Mouse (Mus musculus): ENCODE data around the gene Casz1. TPM values are rescaled to one million over a fixed set of nuclear protein-coding genes. Genes with fewer than 3 reads are reported as not detected.

Casz1 gene
- polyA plus RNA-seq, 1 experiment: 1.3 TPM

GRCm38 (mm10) chr4:148955131-148955813 is 151.0 kb downstream of the Casz1 start:
- H3K4me1 ChIP-seq (ENCODE audit: control insufficient read depth, insufficient read depth, low read length): no peaks in the 10 kb centered on the region
- no peak overlapping the region for H3K4me3 ChIP-seq (ENCODE audit: insufficient read depth, low read length)
- TF ChIP-seq POLR2A (IDR thresholded peaks at IDR 0.05; ENCODE audit: borderline replicate concordance, low read depth, low read length) (no peak), CTCF (IDR thresholded peaks at IDR 0.05; ENCODE audit: low read depth, low read length) (no peak)
- no peak overlapping the region for H3K27ac ChIP-seq (ENCODE audit: insufficient read depth, low read depth, low read length)

GRCm38 (mm10) chr4:148960011-148960410 is 155.8 kb downstream of the Casz1 start:
- Histone ChIP-seq H3K4me3 (ENCODE audit: insufficient read depth, low read length) (no peak overlapping the region), H3K4me1 (ENCODE audit: control insufficient read depth, insufficient read depth, low read length) (no peaks in the 10 kb centered on the region), H3K27ac (ENCODE audit: insufficient read depth, low read depth, low read length) (no peak overlapping the region)
- no peak for TF ChIP-seq POLR2A (IDR thresholded peaks at IDR 0.05; ENCODE audit: borderline replicate concordance, low read depth, low read length)
- no peak for TF ChIP-seq CTCF (IDR thresholded peaks at IDR 0.05; ENCODE audit: low read depth, low read length)

GRCm38 (mm10) chr4:148961081-148961480 is 156.9 kb downstream of the Casz1 start:
- Histone ChIP-seq H3K27ac (ENCODE audit: insufficient read depth, low read depth, low read length) (no peak overlapping the region), H3K4me1 (ENCODE audit: control insufficient read depth, insufficient read depth, low read length) (no peaks in the 10 kb centered on the region), H3K4me3 (ENCODE audit: insufficient read depth, low read length) (no peak overlapping the region)
- TF ChIP-seq CTCF (IDR thresholded peaks at IDR 0.05; ENCODE audit: low read depth, low read length) (no peak), POLR2A (IDR thresholded peaks at IDR 0.05; ENCODE audit: borderline replicate concordance, low read depth, low read length) (no peak)

GRCm38 (mm10) chr4:148962096-148962495 is 157.9 kb downstream of the Casz1 start:
- Histone ChIP-seq H3K27ac (ENCODE audit: insufficient read depth, low read depth, low read length) (no peak overlapping the region), H3K4me1 (ENCODE audit: control insufficient read depth, insufficient read depth, low read length) (no peaks in the 10 kb centered on the region), H3K4me3 (ENCODE audit: insufficient read depth, low read length) (no peak overlapping the region)
- TF ChIP-seq CTCF (IDR thresholded peaks at IDR 0.05; ENCODE audit: low read depth, low read length) (no peak), POLR2A (IDR thresholded peaks at IDR 0.05; ENCODE audit: borderline replicate concordance, low read depth, low read length) (no peak)

GRCm38 (mm10) chr4:148964541-148965310 is 160.5 kb downstream of the Casz1 start:
- no peak overlapping the region for H3K4me3 ChIP-seq (ENCODE audit: insufficient read depth, low read length)
- H3K4me1 ChIP-seq (ENCODE audit: control insufficient read depth, insufficient read depth, low read length): peaks cover 5% of the 10 kb centered on the region
- TF ChIP-seq POLR2A (IDR thresholded peaks at IDR 0.05; ENCODE audit: borderline replicate concordance, low read depth, low read length) (no peak), CTCF (IDR thresholded peaks at IDR 0.05; ENCODE audit: low read depth, low read length) (no peak)
- no peak overlapping the region for H3K27ac ChIP-seq (ENCODE audit: insufficient read depth, low read depth, low read length)

GRCm38 (mm10) chr4:148966132-148966531 is 161.9 kb downstream of the Casz1 start:
- H3K27ac ChIP-seq (ENCODE audit: insufficient read depth, low read depth, low read length): no peak overlapping the region
- peaks cover 7% of the 10 kb centered on the region for H3K4me1 ChIP-seq (ENCODE audit: control insufficient read depth, insufficient read depth, low read length)
- H3K4me3 ChIP-seq (ENCODE audit: insufficient read depth, low read length): no peak overlapping the region
- no peak for TF ChIP-seq POLR2A (IDR thresholded peaks at IDR 0.05; ENCODE audit: borderline replicate concordance, low read depth, low read length)
- no peak for TF ChIP-seq CTCF (IDR thresholded peaks at IDR 0.05; ENCODE audit: low read depth, low read length)

GRCm38 (mm10) chr4:148968859-148969258 is 164.6 kb downstream of the Casz1 start:
- Histone ChIP-seq H3K27ac (ENCODE audit: insufficient read depth, low read depth, low read length) (no peak overlapping the region), H3K4me3 (ENCODE audit: insufficient read depth, low read length) (no peak overlapping the region), H3K4me1 (ENCODE audit: control insufficient read depth, insufficient read depth, low read length) (peaks cover 7% of the 10 kb centered on the region)
- TF ChIP-seq CTCF (IDR thresholded peaks at IDR 0.05; ENCODE audit: low read depth, low read length) (no peak), POLR2A (IDR thresholded peaks at IDR 0.05; ENCODE audit: borderline replicate concordance, low read depth, low read length) (no peak)

- H3K4me1 ChIP-seq (ENCODE audit: control insufficient read depth, insufficient read depth, low read length): peaks cover 7% of the 10 kb centered on the region
- no peak overlapping the region for H3K27ac ChIP-seq (ENCODE audit: insufficient read depth, low read depth, low read length)
- H3K4me3 ChIP-seq (ENCODE audit: insufficient read depth, low read length): no peak overlapping the region
- TF ChIP-seq CTCF (IDR thresholded peaks at IDR 0.05; ENCODE audit: low read depth, low read length) (no peak), POLR2A (IDR thresholded peaks at IDR 0.05; ENCODE audit: borderline replicate concordance, low read depth, low read length) (no peak)
These were observed 165.4 kb downstream of the Casz1 start for GRCm38 (mm10) chr4:148969610-148970009.

GRCm38 (mm10) chr4:148970742-148971141 is 166.5 kb downstream of the Casz1 start:
- peaks cover 7% of the 10 kb centered on the region for H3K4me1 ChIP-seq (ENCODE audit: control insufficient read depth, insufficient read depth, low read length)
- H3K4me3 ChIP-seq (ENCODE audit: insufficient read depth, low read length): no peak overlapping the region
- TF ChIP-seq CTCF (IDR thresholded peaks at IDR 0.05; ENCODE audit: low read depth, low read length) (no peak), POLR2A (IDR thresholded peaks at IDR 0.05; ENCODE audit: borderline replicate concordance, low read depth, low read length) (no peak)
- H3K27ac ChIP-seq (ENCODE audit: insufficient read depth, low read depth, low read length): no peak overlapping the region

- H3K4me3 ChIP-seq (ENCODE audit: insufficient read depth, low read length): no peak overlapping the region
- peaks cover 7% of the 10 kb centered on the region for H3K4me1 ChIP-seq (ENCODE audit: control insufficient read depth, insufficient read depth, low read length)
- H3K27ac ChIP-seq (ENCODE audit: insufficient read depth, low read depth, low read length): no peak overlapping the region
- TF ChIP-seq POLR2A (IDR thresholded peaks at IDR 0.05; ENCODE audit: borderline replicate concordance, low read depth, low read length) (no peak), CTCF (IDR thresholded peaks at IDR 0.05; ENCODE audit: low read depth, low read length) (no peak)
These were observed 167.5 kb downstream of the Casz1 start for GRCm38 (mm10) chr4:148971613-148972242.
